Mouse (Mus musculus) kidney, postnatal 36 days (tissue): Measurements from ENCODE around the gene Ttyh3.

Experiments
- DNase-seq, 2 experiments: peaks; one replicate each; pipeline ENCODE4 v3.0.0; 2021 to 2022; ENCODE audit warnings: mixed read lengths in 2 of 2

Gene Ttyh3

DNA sequence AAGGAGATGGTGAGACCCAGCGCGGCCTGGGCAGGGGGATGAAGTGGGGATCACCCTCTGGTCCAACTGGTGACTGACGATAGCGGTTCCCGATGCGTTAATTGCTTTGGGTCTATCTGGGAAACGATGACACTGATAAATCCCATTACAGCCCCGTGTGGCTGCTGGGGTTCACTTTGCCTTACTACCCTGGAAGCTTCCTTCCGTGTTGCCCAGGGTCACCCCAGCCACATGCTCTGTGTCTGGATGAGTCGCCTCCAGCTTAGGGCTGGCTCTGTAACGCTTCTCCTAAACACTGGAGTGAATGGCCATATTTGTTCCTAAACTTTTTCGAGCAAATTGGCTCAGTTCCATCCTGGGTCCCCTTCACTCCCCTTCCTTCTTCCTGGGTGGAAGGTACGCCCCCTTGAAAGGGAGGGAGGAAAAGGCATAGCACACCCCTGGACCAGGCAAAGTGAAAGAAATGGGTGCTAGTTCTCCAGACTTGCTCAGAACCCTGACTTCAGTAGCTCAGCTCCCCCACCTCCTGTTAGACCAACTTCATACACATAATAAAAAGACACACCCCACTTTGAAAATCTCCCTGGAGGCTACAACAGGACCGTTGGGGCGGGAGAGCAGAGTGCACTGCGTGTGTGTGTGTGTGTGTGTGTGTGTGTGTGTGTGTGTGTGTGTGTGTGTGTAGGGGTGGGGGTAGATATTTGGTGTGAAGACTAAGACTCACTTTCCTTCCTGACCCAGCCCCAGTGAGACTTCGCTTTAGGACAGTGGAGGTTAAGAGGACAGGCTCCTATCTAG lies 40.8 kb downstream of the Ttyh3 start:
- no peak for DNase-seq

DNA sequence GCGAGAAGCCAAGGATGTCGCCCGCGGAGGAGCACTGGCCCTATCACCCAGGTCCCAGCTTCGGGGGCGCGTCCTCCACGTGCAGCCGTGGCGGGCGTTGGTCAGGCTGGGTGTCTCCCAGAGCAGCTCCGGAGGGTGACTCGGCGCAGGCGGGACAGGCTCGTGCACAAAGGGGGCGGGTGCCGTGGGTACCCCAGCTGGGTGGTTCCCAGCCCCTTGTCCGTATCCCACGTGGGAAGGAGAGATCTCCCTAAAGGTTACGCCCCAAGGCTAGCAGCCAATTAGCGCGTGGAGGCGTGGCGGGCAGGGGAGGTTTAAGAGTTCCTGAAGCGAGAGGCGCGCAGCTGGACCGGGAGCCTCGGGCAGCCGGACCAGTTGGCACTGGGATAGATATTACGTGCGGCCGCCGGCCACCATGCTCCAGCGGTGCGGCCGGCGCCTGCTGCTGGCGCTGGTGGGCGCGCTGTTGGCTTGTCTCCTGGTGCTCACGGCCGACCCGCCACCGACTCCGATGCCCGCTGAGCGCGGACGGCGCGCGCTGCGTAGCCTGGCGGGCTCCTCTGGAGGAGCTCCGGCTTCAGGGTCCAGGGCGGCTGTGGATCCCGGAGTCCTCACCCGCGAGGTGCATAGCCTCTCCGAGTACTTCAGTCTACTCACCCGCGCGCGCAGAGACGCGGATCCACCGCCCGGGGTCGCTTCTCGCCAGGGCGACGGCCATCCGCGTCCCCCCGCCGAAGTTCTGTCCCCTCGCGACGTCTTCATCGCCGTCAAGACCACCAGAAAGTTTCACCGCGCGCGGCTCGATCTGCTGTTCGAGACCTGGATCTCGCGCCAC lies 41.6 kb downstream of the Ttyh3 start, which contains the start of gene Lfng:
Gene Lfng (plus strand): TSS at position 320 of the 835 bp plus-strand sequence.
- peak; percentile 94 to 95 for DNase-seq

DNA sequence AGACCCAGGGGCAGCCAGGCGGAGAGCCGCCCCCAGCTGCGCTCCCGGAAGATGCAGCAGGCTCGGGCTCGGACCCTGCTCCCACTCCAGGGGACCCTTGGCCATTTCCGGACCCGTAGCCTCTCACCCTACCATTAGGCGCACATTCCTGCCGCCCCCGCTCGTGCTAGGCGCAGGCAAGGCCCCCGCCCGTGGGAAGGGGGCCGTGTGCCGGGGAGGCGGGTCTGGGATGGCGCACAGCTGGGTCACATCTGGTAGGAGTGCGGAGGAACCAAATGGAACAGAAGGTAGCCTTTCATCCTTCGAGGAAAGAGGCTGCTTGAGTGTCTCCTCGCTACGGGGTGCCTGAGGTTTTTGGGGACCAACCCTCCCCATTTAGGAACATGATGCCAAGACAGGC lies 42.4 kb downstream of the Ttyh3 start:
- peak in 1 of 2 experiments; percentile 35 for DNase-seq

DNA sequence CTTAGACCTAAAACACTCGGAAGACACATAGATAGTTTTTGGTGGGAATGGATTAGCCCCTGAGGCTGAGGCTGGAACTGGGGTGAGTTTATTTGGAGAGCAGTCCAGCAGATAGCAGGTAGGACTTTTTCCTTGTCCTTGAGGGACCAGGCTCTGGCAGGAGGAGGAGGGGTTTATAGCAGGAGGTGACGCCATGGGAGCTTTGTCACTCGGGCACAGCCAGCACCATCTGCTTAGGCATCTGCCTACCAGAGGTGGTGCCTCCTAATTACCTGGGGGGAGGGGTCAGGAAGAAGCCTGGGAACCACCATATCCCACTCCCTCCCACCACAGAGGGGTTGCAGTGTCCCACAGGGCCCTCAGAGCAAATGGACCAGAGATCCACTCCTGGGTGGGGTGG lies 43.6 kb downstream of the Ttyh3 start:
- DNase-seq: no peak

DNA sequence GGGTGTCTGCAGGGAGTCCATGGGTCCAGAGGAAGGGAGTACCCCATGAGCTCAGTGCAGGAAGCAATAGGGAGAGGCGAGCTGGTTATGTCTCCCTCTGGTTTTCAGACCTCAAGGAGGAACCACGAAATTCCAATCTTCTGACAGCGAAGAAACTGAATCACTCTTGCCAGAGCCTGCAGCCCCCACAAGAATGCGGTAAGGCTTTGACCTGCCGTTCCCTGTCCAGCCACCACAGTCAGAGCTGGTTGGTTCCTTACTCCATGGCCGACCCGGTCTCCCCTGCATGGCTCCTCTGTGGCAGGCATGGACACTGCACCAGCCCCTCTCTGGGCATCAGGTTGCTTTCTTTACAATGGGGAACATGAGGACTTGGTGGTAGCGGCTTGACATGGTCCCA lies 44.4 kb downstream of the Ttyh3 start:
- no peak for DNase-seq

DNA sequence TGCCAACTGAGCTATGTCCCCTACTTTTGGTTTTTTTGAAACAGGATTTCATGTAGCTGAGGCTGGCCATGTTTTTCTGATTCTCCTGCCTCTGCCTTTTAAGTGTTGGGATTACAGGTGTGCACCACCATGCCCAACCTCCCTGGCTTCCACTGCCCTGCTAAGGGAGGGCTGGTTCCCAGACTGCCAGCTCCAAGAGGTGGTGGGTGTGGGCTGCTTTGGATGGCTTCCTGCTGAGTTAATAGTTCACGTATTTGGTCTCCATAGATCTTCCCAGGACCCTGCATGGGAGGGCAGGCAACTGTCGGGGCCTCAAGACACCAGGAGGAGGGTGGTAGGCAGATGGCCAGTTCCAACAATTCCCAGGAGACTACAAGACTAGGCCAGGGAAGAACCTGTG lies 46.3 kb downstream of the Ttyh3 start:
- DNase-seq: no peak

DNA sequence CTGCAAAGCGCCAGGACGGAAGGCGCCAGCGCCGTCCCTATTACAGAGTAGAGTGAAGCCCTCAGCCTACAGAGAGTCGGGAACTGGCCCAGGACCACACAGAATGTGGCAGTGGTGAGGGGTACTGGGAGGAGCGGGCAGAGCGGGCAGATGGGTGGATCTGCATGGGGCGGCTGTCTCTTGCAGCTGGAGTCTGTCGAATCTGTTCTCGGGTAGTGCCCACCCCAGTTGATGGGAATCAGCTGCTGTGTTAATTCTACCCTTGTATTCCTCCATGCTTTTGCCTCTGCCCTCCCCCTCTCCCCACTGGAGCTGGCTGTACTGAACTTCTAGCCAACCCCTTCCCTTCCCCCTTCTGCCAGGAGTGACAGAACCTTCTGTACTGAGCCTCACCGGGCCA lies 47.1 kb downstream of the Ttyh3 start:
- no peak for DNase-seq

DNA sequence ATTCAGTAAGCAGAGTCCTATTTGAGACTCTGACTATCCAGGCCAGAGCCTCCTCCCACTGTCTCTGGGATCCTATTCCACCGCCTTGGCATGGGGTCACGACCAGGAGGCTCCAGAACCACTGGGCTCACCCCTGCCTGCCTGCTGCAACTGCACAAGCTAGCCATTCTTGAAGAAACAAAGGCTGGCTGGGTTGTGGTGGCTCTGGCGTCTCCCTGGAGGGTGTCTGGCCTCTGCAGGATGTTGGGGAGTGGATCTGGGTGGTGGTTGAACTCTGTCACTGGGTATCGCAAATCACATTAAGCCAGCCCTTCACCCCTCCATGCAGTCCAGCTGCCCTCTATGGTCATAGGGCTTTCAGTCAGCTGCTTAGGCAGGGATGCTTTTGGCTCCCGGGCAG lies 48.9 kb downstream of the Ttyh3 start:
- DNase-seq: peak in 1 of 2 experiments; percentile 38

DNA sequence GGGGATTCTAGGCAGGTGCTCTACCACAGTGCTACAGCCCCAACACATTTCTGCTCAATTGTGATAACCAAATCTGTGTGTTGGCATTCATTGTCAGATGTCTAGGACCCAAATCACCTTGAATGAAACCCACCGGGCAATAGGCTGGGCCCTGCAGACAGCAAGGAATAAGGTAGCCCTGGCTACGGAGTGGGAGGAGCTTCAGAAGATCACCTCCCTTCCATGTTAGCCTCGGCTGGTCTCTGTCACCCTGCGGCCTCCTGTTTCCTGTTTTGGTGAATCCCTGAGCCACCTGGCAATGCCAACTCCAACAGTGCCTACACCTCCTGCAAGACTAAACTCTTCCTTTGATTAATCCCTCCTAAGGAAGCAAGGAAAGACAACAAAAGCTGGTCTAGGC lies 51.0 kb downstream of the Ttyh3 start:
- no peak for DNase-seq

DNA sequence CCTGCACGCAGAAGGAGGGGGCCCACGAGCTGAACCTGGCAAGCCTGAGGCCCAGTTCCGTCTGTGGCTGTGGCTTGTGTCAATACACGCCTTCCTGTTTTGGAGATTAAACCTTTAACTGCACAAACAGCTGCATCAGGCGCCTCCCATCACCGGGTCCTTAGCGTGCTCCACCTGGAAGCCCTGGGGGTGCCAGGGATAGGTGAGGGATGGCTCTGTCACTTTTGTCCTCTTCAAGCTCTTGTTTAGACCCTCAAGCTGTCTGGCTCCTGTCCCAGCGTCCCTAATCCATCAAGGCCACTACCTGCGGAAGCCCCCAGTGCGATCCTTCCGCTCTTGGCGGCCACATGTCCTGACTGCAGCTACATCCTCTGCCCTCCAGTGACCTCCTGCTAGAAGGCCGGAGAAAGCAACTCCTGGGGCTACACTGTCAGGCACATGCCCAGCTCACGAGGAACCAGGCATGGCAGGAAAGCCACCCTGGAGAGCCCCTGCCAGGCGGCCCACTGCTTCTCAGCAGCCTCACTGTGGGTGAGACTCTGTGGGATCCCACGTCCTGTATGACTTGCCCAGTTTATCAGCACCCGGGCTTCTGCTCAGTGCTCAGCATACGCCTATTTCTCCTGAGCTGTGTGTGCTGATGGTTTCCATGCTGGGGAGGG lies 51.8 kb downstream of the Ttyh3 start:
- DNase-seq: peak; percentile 81 to 86

DNA sequence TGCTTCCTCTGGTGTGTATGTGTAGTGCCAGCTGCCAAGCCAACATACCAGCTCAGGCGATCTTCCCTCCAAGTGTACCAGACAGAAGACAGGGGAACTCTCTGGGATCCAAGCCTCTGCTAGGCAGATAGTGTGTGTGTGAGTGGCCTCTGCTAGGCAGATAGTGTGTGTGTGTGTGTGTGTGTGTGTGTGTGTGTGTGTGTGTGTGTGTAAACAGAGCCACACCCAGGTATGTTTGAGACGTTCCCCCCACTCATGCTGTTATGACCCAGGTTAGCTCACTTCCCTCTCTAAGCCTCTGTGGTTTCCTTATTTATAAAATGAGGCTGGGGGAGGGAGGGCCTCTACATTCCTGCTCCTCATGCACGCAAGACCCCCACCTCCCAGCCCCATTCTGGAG lies 52.4 kb downstream of the Ttyh3 start:
- peak in 1 of 2 experiments; percentile 36 for DNase-seq

DNA sequence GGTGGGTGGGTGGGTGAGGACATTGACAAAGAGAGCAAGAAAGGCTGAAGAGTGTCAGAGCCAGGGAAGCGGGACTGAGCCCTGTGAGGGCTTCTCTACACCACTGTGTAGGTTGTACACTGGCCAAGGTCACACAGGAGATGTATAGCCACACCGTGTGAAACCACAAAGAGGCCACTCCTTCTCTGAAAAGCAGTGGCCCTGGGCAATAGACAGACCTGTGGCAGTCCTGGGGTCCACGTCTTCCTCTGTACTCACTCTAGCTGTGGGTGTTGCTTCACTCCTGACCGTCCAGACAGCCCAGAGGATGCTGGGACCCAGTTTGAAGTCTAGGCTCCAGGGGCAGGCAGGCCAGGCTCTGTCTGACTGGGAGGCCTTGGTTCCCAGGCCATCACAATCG lies 54.0 kb downstream of the Ttyh3 start:
- no peak for DNase-seq

DNA sequence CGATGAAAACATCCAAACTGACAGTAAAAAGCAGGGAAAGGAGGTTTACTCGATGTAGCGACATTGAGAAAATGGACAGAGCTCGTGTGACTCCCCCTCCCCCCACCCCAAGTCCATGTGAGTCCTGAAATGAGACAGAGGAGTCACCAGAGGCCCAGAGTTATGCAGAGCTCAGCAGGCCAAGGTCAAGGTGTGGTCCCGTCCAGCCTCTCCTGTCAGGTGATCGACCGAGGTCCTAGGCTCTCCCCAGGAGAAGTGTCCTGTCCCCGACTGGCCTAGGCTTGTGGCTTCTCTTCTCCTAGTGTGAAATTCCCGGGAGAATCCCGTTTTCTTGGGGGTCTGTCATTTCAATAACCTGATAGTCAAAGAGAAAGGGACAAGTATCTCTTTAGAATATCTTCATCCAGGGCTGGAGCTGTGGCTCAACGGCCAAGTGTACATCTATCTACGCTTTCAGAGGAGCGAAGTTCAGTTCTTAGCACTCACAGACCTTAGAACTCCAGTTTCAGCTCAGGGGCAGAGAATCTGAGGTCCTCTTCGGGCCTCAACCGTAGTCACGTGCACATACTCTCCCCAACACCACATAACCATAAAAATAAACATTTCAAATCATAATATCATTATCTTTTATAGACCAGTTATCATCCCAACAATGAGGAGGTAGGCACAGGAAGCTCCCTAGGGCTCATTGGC lies 59.6 kb downstream of the Ttyh3 start:
- no peak for DNase-seq

DNA sequence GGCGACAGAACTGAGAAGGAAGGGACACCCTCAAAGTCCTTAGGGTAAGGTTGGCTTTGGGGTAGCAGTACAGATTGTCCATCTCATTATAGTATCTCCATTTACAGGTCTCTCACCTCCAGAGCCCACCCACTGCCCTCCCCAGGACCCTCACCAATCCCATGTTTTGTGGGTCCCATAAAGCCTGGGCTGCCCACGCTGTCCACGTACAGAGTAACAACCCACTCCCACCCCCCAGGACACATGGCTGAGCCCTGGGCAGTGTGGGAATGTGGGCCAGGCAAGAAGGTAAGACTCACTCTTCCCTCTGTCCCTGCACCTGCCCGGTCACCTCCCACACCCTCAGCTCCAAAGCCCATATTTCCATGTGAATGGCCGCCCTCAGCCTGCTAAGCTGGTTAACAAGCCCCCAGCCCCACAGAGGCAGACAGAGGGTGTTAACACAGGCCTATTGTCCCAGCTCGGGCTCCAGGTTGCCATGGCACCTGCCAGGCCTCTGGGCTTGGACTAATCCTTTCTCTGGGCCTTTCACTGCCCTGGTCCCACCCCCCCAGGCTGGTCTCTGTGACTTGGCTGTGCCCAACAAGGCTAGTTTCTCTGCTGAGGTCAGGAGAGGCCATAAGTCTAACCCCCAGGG lies 65.0 kb downstream of the Ttyh3 start:
- no peak for DNase-seq

DNA sequence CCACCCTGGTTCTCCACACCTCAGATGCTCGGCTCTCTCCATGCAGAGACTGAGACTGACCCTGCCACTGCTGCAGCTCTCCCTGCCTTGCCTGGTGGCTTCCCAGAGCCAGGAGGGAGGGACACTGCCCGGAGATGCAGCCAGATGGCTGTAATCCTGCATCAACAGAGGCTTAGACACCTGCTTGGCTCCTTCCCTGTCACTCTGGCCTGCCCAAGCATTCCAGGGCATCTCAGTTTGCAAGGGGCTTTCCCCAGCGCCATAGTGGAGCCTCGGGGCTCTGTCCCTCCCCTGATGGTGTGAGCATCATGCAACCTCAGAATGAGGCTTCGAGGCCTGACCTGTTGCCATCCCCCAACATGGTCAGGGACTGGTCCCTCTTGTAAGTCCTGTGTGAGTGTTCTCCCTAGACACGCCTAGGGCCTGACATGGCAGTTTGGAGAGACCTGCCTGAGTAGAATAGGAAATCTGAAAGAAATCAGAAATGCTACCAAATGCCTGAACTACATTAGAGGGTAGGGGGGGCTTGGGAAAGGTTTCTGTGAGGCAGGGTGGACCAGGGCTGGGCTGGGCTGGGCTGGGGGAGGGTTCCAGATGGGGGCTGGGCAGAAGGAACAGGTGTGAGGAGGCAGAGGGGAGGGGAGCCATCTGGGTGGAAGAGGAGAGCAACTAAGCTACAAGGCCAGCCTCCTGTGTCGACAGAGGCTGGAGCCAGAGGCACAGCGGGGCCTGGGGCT lies 65.7 kb downstream of the Ttyh3 start:
- no peak for DNase-seq

DNA sequence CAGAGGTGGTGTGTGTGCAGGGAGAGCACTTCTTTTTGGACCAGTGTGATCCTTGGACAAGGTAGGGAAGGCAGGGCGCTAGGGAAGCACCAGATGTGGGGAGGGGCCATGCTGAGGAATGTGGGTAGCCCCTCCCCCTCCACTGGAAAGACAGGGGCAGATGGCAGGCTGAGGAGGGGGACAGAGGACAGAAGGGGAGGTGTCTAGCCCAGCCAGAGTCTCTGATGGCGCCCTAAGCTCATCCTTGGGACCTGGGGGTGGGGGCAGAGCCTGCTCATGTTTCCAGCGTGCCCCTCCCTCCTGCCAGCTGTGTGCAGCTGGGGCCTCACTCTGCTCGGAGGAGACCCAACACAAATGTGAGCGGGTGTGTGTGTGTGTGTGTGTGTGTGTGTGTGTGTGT lies 67.3 kb downstream of the Ttyh3 start:
- DNase-seq: no peak

DNA sequence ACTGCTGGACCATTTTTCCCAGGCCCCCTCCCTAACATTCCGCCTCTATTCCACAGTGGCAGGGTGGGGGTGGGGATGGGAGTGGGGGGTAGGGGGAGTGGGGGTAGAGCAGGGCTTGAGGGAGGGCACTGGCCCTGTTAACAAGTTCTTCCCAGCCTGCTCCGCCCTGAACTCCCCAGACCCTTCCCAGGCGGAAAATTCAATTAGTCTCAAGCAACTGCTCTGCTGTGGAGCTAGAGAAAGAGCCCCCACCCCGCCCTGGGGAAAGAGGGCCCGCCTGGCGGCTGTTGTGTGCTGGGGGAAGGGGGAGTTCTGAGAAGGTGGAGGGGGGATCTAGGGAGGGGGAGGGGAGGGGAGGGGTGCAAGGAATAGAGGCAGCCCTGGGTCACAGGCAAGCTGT lies 69.1 kb downstream of the Ttyh3 start:
- DNase-seq: no peak

DNA sequence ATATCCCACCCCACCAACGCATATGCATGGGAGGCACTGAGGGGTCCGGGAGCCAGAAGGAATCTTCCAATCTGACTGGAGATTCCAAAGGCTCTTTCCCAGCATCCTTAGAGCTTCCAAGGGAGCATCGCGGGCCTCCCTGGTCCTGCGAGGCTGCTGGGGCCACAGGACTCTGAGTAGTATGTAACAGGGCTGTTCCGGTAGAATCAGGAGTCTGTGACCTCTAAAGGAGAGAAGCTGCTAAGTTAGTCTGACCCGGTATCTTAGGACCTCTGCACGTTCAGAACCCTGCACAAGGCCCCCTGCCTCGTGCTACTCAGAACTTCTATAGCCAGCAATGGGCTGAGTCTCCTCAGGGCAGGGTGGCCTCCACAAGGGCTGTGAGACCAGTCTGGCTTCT lies 69.6 kb downstream of the Ttyh3 start:
- no peak for DNase-seq

DNA sequence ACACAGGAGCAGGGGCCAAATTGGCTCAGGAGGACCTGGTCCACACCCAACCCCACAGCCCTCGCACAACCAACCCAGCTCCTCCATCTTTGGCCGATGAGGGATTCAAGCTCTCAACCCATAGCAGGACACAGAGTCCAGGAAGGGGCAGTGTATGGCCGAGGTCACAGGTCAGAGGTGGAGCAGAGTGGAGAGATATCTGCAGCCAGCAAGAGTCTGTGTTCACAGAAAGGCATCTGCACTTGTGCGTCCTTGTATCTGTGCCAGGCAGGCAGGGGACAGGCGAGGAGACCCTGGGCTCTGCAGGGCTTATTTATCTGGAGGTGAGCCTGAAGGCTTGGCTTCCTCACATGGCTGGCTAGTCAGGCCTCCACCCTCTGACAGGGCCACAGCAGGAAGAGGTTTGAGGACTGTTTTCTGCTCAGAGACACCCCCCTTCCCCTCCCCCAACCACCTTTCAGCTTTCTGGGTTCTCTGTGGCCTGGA lies 73.4 kb downstream of the Ttyh3 start:
- DNase-seq: peak; percentile 65 to 74

DNA sequence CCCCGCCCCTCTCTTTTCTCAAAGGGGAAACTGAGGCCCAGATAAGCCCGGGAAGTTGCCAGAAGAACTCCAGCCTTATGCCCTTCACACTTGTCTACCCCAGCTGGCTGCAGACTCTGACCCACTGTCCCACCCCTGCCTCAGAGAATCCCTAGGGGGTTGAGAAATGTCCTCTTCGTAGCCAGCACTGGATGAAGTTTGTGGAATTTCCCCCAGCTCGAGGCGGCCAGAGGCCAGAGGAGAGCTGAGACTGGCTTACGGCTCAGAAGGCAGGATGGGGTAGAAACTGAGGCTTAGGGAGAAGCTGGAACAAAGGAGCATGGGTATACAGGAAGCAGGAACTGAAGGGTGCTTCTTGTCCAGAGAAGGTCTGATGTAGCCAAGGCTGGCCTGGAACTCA lies 76.2 kb downstream of the Ttyh3 start:
- DNase-seq: peak; percentile 51 to 62

DNA sequence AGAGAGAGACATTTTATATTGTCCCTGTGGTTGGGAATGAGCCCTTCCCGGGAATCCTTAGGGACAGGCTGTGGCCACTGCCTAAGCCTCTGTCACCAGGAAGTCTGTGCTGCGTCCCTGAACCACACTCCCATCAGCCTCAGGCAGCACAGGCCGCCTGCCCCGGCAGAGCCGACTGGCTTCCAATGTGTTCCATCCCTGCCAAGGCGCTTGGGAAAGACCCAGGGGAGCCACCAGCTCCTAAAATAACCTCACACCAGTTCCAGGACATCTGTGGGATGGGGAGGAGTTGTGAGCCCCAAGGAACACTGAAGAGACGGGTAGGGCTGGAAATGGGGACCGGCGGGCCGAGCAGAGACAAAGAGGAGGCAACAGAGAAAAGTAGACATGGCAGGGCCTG lies 77.2 kb downstream of the Ttyh3 start:
- DNase-seq: peak; percentile 61 to 67

DNA sequence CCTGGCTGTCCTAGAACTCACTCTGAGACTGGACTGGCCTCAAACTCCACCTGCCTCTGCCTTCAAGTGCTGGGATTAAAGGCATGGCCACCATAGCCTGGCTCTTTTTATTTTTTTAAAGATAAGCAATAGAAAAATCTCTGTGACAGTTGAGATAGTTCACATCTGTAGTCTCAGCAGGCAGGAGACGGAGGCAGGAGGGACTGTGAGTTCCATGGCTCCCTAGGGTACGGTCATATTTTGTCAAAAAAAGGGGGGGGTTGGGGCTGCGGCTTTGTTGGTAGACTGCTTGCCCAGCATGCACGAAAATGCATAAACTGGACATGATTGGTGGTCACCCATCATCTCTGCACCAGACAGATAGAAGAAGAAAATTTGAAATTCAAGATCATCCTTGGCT lies 77.6 kb downstream of the Ttyh3 start:
- no peak for DNase-seq
